Mouse (Mus musculus) lung, postnatal 36 days (tissue): ENCODE measurements at regions not wholly inside any gene's neighbourhood (a gene's known extent, or its start where the extent isn't known, plus 50 kb on each side); places are given as distances from the start of the nearest gene placed in this dataset.
"Not testable (repeated sequence)": the region's sequence is repeated elsewhere in the genome, so short reads cannot be mapped to it uniquely, and the experiment has no call there.

ENCODE experiments used
- DNase-seq: peaks from one replicate; pipeline ENCODE4 v3.0.0; 2022; ENCODE audit warnings: mixed read lengths

GRCm38 (mm10) chr3:8161997-8162756, 1447.7 kb downstream of the Zfp704 start:
- DNase-seq = no peak

GRCm38 (mm10) chr3:8143016-8143415, 1466.9 kb downstream of the Zfp704 start:
- no peak for DNase-seq

DNA sequence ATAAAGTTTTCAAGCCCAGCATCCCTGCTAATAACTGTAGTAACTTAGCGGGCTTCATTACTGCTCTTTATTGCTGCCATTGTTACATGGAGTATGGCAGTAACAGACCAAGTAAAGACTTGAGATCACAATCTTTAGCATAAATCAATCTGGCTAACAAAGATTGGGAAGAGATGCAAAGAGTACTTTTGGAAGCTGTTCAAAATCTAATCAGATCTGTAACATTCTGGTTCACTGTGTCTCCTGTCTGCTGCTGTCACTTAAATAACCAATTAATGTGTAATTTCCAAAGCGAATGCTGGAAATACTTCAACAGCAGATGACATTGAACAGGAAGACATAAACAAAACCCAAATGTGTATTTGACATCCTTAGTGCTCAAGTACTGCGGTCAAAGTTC, 1467.7 kb downstream of the Zfp704 start:
- DNase-seq = no peak

GRCm38 (mm10) chr3:8141664-8142084, 1468.2 kb downstream of the Zfp704 start:
- no peak for DNase-seq

GRCm38 (mm10) chr3:8123641-8124040, 1486.2 kb downstream of the Zfp704 start:
- DNase-seq = not testable (repeated sequence)

- no peak for DNase-seq
Observed at GRCm38 (mm10) chr3:8123141-8123540, 1486.7 kb downstream of the Zfp704 start.

- no peak for DNase-seq
Observed at GRCm38 (mm10) chr3:8098291-8098690, 1478.0 kb upstream of the 1700008P02Rik start.

GRCm38 (mm10) chr3:8084749-8085148, 1464.5 kb upstream of the 1700008P02Rik start:
- no peak for DNase-seq

- no peak for DNase-seq
Observed at GRCm38 (mm10) chr3:8053711-8054110, 1433.5 kb upstream of the 1700008P02Rik start.

GRCm38 (mm10) chr3:8051167-8051566, 1430.9 kb upstream of the 1700008P02Rik start:
- DNase-seq = no peak

GRCm38 (mm10) chr3:8049706-8050105, 1429.5 kb upstream of the 1700008P02Rik start:
- no peak for DNase-seq

DNA sequence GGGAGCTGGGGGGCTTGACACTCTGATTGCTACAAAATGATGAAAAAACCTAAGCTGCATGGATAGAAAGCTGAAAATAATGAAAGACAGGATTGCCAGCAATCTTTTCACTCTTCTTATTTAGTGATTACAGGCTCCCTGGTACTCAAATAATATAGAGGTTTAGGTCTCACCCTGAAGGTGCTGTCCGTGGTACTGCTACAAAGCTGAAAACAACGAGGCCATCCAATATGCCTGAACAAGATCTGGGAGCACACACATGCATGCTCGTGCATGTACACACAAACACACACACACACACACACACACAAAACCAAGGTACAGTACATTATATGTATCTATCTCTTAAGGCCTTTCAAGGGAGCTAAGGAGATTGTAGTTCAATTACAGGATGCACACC, 1426.1 kb upstream of the 1700008P02Rik start:
- DNase-seq = no peak

GRCm38 (mm10) chr3:8036697-8037096, 1416.5 kb upstream of the 1700008P02Rik start:
- DNase-seq = no peak

GRCm38 (mm10) chr3:8035091-8035729, 1415.0 kb upstream of the 1700008P02Rik start:
- no peak for DNase-seq

GRCm38 (mm10) chr3:8026325-8027017, 1406.2 kb upstream of the 1700008P02Rik start:
- no peak for DNase-seq

DNA sequence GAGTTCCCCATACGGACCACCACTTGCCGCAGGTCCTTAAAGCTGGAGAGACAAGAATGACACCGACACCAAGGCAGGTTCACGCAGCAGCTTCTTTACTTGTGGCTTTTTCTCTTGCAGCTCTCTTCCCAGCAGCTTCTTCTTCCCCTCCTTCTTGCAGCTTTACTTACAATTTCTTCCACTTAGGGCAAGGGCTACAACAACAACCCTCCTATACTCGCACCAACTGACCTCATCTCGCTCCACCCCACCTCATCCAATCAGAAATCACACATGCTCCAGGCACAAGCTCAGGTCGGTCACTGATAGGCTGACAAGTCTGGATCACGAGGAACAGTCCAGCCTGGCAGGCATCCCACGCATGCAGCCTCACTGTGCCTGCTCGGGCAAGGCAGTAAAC, 1402.4 kb upstream of the 1700008P02Rik start:
- DNase-seq = no peak

DNA sequence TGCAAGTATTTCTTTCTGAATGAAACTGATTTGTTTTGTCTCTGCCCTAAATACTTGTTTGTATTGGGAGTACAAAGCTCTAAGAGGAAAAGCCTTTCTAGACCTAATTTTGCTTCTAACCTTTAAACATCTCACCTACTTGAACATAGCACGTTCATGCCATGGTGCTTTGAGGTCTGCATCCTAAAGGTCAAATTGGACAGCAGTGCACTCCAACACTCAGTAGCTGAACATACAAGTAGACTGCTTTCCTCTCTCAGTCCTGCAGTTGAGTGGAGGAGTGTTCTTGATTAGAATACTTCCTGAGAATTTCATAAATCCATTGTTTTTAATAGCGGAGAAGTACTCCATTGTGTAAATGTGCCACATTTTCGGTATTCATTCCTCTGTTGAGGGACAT, 1397.2 kb upstream of the 1700008P02Rik start:
- no peak for DNase-seq

DNA sequence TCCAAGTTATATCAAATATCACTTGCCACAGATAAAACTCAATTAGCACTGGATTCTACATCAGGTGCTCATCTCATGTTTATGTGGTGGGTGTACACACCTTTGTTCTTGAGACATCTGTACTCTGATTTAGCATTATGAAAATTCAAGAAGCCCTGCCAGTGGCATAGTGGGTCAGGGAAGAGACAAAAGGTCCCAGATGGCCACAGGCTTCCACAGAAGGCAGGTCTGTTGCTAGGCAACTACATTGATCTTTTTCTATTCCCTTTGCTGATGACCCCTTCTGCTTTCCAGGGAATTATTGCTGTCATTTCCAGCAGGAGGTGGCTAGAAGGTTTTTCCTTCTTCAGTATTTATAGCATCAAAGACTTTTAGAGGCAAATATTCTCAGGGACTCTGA, 1396.7 kb upstream of the 1700008P02Rik start:
- no peak for DNase-seq

GRCm38 (mm10) chr3:8009966-8010365, 1389.7 kb upstream of the 1700008P02Rik start:
- no peak for DNase-seq

DNA sequence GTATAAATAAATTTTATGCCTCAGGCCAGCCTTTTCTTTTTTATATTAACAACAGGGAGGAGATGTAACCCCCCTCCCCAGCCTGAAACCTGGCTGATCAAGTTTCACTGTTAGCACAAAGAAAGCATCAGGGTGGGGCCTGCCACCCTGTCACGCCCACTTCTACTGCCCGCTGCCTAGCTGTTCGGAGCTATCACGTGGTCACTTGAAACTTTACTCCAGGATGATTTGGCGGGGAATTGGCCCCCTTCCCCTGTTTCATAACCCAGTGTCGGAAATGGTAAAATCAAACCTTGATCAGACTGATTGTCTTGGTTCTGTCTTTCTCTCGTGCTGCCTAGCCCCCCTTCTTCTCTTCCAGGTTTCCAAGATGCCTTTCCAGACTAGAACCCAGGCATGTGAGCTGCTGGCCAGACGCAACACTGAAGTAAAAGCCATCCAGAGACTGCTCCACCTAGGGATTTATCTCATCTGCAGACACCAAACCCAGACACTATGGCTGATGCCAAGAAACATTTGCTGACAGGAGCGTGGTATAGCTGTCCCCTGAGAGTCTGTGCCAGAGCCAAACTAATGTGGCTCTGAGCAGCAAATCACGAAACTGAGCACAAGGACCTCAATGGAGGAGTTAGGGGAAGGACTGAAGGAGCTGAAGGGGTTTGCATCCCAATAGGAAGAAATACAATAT, 1386.6 kb upstream of the 1700008P02Rik start:
- no peak for DNase-seq

DNA sequence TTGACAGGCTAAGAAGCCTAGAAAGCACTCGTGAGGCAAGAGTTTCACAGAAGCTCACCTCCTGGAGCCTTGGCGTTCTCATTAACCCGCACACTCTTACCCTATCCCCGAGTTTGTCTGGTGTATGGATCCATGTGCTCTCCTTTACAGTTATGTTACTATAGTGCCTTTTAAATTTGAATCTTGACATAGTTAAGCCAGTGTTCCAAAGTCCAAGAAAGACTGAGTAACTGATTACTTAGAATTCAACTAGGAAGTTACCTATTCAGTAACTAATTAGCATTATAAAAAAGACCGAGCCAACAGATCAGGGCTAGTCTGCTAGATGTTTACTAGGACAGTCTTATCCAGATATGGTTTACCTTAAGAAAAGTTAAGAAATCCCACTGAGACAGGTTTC, 1386.0 kb upstream of the 1700008P02Rik start:
- DNase-seq = no peak

- DNase-seq = not testable (repeated sequence)
Observed at GRCm38 (mm10) chr3:8005684-8006083, 1385.4 kb upstream of the 1700008P02Rik start.

GRCm38 (mm10) chr3:8004271-8004670, 1384.0 kb upstream of the 1700008P02Rik start:
- no peak for DNase-seq
